Mouse (Mus musculus) hindbrain, embryonic 15.5 days (tissue): ENCODE measurements around the gene Six5. TPM values are rescaled to one million over a fixed set of nuclear protein-coding genes. Genes with fewer than 3 reads are reported as not detected.
"Not testable (repeated sequence)": the region's sequence is repeated elsewhere in the genome, so short reads cannot be mapped to it uniquely, and the experiment has no call there.

Experiments used
- ATAC-seq: fragments of 200-750 bp; cut with Nextera tagmentation; 2 replicates; pipeline ENCODE4 v1.8.0; 2017; ENCODE audit warnings: low read depth, moderate number of reproducible peaks, moderate TSS enrichment; ENCODE audit not compliant: low FRiP score
- H3K27ac ChIP-seq: fragments of 300-500 bp; sonication (generic); replicated peaks from 2 replicates; pipeline ENCODE4 v1.5.1; 2015; ENCODE audit warnings: mild to moderate bottlenecking, inconsistent platforms
- H3K27me3 ChIP-seq: fragments of 300-500 bp; sonication (generic); 2 replicates; pipeline ENCODE4 v1.6.1; 2015; ENCODE audit warnings: control low read depth, inconsistent platforms
- H3K36me3 ChIP-seq: fragments of 300-500 bp; sonication (generic); 2 replicates; pipeline ENCODE4 v1.6.1; 2015; ENCODE audit warnings: control low read depth, inconsistent platforms
- H3K4me1 ChIP-seq: fragments of 300-500 bp; sonication (generic); replicated peaks from 2 replicates; pipeline ENCODE4 v1.6.1; 2015; ENCODE audit warnings: control low read depth, inconsistent platforms
- H3K4me2 ChIP-seq: fragments of 300-500 bp; sonication (generic); 2 replicates; pipeline ENCODE4 v1.6.1; 2015; ENCODE audit warnings: moderate library complexity, mild to moderate bottlenecking, inconsistent platforms
- H3K4me3 ChIP-seq: fragments of 300-500 bp; sonication (generic); 2 replicates; pipeline ENCODE4 v1.5.1; 2015; ENCODE audit warnings: mild to moderate bottlenecking, inconsistent platforms
- H3K9ac ChIP-seq: fragments of 300-500 bp; sonication (generic); 2 replicates; pipeline ENCODE4 v1.6.1; 2015; ENCODE audit warnings: inconsistent platforms
- H3K9me3 ChIP-seq: fragments of 300-500 bp; sonication (generic); 2 replicates; pipeline ENCODE4 v1.6.1; 2016; ENCODE audit warnings: control low read depth, inconsistent platforms
- WGBS: fragments of 180-500 bp; shearing (Covaris S2); methylation state at CpG from one replicate; pipeline ENCODE4 v1.1.7; 2015; 5-methylcytosine and 5-hydroxymethylcytosine counted together
- polyA plus RNA-seq: library from polyadenylated mRNA; unstranded; fragments of >200 nt; fragmentation: Nextera tagmentation; extraction: Ambion mirVana; gene quantifications from 2 replicates; pipeline ENCODE4 v1.2.1, GENCODE M21; 2015

Gene Six5
- polyA plus RNA-seq, 1 experiment from 2014 or later = 2.6 TPM

DNA sequence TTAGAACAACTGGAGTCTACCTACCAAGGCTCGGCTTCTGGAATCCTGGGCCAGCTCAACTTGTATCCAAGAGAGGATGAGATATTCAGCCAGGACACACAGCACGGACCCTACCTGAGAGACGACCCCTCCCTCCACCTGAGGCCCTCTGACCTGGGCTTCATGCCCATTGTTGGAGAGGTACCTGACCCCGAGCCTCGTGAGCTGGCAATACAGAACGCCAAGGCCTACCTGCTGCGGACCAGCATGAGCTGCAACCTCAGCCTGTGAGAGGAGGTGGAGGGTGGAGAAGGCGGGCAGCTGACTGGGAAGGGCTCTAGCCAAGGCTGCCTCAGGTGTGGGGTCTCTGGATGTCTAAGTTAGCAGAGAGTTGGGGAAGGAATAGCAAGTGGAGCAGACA, 39.3 kb upstream of the Six5 start:
- H3K9me3 ChIP-seq = no peaks in the 10 kb centered on the region

DNA sequence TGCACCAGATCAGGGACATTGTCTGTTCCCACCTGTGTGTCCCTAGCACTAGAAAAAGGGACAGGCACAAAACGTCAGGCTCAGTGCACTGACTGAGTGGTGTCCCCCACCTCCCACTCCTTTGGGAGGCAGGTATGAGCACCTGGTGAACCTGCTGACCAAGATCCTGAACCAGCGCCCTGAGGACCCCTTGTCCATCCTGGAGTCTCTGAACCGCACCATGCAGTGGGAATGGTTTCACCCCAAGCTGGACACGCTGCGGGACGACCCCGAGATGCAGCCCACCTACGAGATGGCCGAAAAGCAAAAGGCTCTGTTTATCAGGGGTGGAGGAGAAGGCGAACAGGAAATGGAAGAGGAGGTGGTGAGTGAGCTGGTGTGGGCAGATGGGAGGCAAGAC, 37.0 kb upstream of the Six5 start:
- Histone ChIP-seq H3K4me2 (no peak overlapping the region), H3K9me3 (no peaks in the 10 kb centered on the region), H3K36me3 (no peaks in the 10 kb centered on the region), H3K4me1 (peaks cover 10% of the 10 kb centered on the region), H3K27me3 (no peaks in the 10 kb centered on the region), H3K27ac (no peak overlapping the region), H3K4me3 (no peak overlapping the region), H3K9ac (no peak overlapping the region)
- no peak for ATAC-seq
- WGBS = 92% methylated on average over 10 of the region's 10 CpGs

More for the DNA sequence above, 39.3 kb upstream of the Six5 start:
- H3K4me2 ChIP-seq = no peak overlapping the region
- H3K27ac ChIP-seq = no peak overlapping the region
- no peak overlapping the region for H3K4me3 ChIP-seq
- no peaks in the 10 kb centered on the region for H3K27me3 ChIP-seq
- H3K4me1 ChIP-seq = peaks cover 10% of the 10 kb centered on the region
- no peak for ATAC-seq
- peaks cover 17% of the 10 kb centered on the region for H3K36me3 ChIP-seq
- H3K9ac ChIP-seq = no peak overlapping the region
- WGBS = 93% methylated on average over 8 of the region's 8 CpGs

DNA sequence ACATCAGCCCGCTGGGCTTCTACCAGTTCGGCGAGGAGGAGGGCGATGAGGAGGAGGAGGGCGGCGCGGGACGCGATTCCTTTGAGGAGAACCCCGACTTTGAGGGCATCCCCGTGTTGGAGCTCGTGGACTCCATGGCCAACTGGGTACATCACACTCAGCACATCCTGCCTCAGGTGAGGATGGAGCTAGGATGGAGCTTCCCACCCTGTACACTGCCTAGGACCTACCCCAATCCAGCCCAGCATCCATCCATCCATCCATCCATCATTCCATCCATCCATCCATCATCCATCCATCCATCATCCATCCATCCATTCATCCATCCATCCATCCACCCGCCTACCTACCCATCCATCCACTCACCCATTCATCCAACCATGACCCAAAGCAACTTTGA, 28.5 kb upstream of the Six5 start:
- peaks cover 30% of the 10 kb centered on the region for H3K27me3 ChIP-seq
- H3K27ac ChIP-seq = no peak overlapping the region
- H3K4me2 ChIP-seq = peak overlapping the region; percentile 45
- no peak overlapping the region for H3K9ac ChIP-seq
- no peaks in the 10 kb centered on the region for H3K9me3 ChIP-seq
- H3K36me3 ChIP-seq = no peaks in the 10 kb centered on the region
- H3K4me3 ChIP-seq = peak overlapping the region; percentile 20
- no peak for ATAC-seq
- H3K4me1 ChIP-seq = no peaks in the 10 kb centered on the region
- 58% methylated on average over 13 of the region's 13 CpGs for WGBS

DNA sequence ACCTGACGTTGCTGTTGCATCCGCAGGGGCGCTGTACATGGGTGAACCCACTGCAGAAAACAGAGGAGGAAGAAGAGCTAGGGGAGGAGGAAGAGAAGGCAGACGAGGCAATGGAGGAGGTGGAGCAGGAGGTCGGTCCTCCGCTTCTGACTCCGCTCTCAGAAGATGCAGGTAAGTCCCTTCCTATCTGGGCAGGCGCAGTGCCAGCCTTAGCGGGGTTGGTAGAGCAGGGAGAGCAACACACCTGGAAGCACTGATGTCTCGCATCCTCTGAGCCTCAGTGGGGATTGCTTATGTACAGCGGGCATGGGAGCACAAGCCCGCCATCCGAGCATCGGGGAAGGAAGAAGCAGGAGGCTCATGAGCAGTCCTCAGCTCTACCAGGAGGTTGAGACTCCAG, 27.3 kb upstream of the Six5 start:
- Histone ChIP-seq H3K9ac (no peak overlapping the region), H3K27ac (no peak overlapping the region), H3K4me1 (no peaks in the 10 kb centered on the region), H3K36me3 (no peaks in the 10 kb centered on the region), H3K4me2 (no peak overlapping the region), H3K9me3 (no peaks in the 10 kb centered on the region), H3K27me3 (peaks cover 30% of the 10 kb centered on the region), H3K4me3 (no peak overlapping the region)
- no peak for ATAC-seq
- 41% methylated on average over 14 of the region's 14 CpGs for WGBS

DNA sequence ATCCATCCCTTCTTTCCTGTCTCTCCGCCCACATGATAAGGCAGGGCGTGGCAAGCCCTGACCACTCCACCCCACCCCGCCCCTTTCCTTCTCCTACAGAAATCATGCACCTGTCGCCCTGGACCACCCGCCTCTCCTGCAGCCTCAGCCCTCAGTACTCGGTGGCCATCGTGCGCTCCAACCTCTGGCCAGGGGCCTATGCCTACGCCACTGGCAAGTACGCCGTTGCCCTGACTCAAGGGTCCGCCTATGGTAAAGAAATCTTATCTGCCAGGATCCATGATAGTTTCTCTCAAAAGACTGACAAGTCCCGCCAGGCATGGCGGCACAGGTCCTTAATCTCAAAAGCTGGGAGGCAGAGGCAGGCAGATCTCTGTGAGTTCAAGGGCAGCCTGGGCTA, 26.5 kb upstream of the Six5 start:
- no peak for ATAC-seq
- H3K36me3 ChIP-seq = no peaks in the 10 kb centered on the region
- H3K9ac ChIP-seq = no peak overlapping the region
- H3K4me2 ChIP-seq = no peak overlapping the region
- H3K9me3 ChIP-seq = no peaks in the 10 kb centered on the region
- H3K27ac ChIP-seq = no peak overlapping the region
- WGBS = 62% methylated on average over 14 of the region's 14 CpGs
- no peaks in the 10 kb centered on the region for H3K4me1 ChIP-seq
- H3K27me3 ChIP-seq = peaks cover 30% of the 10 kb centered on the region
- no peak overlapping the region for H3K4me3 ChIP-seq

DNA sequence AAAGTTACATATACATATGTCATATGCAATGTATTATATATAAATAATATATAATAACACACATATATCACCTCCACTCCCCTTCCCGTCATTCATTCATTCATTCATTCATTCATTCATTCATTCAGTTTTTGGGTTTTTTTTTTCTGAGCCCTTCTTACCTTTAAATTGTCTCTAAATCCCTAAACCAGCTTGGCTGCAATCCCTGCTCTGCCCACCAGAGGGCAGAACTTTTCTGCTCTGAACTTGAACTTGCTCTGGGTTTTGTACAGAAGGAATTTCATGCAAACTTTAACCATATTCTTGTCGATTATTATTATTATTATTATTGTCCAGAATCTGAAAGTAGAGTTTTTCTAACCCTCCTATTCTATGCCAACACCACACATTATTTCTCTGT, 25.7 kb upstream of the Six5 start:
- 9% methylated on average over 2 of the region's 2 CpGs for WGBS
- Histone ChIP-seq H3K9ac (no peak overlapping the region), H3K4me3 (no peak overlapping the region), H3K4me2 (no peak overlapping the region), H3K27ac (no peak overlapping the region), H3K36me3 (no peaks in the 10 kb centered on the region), H3K27me3 (peaks cover 30% of the 10 kb centered on the region), H3K4me1 (no peaks in the 10 kb centered on the region), H3K9me3 (no peaks in the 10 kb centered on the region)
- no peak for ATAC-seq

DNA sequence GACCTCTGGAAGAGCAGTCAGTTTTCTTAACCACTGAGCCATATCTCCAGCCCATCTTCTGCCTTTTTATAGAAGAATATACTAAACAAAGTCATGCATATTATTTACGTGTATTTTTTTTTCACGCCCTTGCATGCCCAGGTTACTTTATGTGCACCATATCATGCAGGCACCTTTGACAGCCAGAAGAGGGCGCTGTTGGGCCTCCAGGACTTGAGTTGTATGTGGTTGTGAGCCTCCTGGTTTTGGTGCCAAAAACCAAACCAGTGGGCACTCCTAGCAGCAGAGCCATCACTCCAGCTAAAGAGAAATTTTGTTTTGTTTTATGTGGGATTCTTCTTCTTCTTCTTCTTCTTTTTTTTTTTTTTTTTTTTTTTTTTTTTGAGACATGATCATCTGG, 24.9 kb upstream of the Six5 start:
- no peak overlapping the region for H3K27ac ChIP-seq
- no peaks in the 10 kb centered on the region for H3K36me3 ChIP-seq
- WGBS = 49% methylated on average over 3 of the region's 3 CpGs
- H3K4me2 ChIP-seq = no peak overlapping the region
- no peak for ATAC-seq
- peaks cover 26% of the 10 kb centered on the region for H3K27me3 ChIP-seq
- no peaks in the 10 kb centered on the region for H3K4me1 ChIP-seq
- no peak overlapping the region for H3K9ac ChIP-seq
- H3K4me3 ChIP-seq = no peak overlapping the region
- no peaks in the 10 kb centered on the region for H3K9me3 ChIP-seq

DNA sequence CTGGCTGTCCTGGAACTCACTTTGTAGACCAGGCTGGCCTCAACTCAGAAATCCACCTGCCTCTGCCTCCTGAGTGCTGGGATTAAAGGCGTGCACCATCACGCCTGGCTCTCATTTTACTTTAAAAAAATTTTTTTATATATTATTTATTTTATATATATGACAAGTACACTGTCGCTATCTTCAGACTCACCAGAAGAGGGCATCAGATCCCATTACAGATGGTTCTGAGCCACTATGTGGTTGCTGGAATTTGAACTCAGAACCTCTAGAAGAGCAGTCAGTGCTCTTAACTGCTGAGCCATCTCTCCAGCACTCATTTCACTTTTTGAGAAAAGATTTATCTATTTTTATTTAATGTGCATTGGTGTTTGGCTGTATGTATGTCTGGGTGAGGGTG, 23.4 kb upstream of the Six5 start:
- H3K27ac ChIP-seq, H3K4me2 ChIP-seq, H3K4me3 ChIP-seq, H3K4me1 ChIP-seq, H3K36me3 ChIP-seq, ATAC-seq, H3K9ac ChIP-seq, H3K9me3 ChIP-seq: not testable (repeated sequence)
- peaks cover 12% of the 10 kb centered on the region for H3K27me3 ChIP-seq
- 55% methylated on average over 3 of the region's 3 CpGs for WGBS

DNA sequence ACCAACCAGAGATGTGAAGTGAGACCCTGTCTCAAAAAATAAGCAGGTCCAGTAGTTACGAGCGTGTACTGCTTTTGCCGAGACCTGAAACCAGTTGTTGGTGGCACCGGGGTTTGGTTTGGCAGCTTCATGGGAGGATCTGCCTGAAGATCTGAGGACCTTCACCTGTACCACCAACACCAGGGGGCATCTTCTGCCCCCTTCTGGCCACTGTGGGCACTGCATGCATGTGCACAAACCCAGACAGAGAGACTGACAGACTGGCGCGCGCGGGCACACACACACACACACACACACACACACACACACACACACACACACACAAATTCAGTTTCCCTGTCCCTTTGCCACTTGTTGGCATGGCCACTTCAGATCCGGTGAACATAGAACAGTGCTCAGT, 20.9 kb upstream of the Six5 start:
- Histone ChIP-seq H3K9ac (no peak overlapping the region), H3K27ac (no peak overlapping the region), H3K4me2 (no peak overlapping the region), H3K9me3 (no peaks in the 10 kb centered on the region), H3K27me3 (no peaks in the 10 kb centered on the region), H3K4me1 (peaks cover 22% of the 10 kb centered on the region), H3K36me3 (peaks cover 6% of the 10 kb centered on the region), H3K4me3 (no peak overlapping the region)
- WGBS = 78% methylated on average over 9 of the region's 9 CpGs
- no peak for ATAC-seq

DNA sequence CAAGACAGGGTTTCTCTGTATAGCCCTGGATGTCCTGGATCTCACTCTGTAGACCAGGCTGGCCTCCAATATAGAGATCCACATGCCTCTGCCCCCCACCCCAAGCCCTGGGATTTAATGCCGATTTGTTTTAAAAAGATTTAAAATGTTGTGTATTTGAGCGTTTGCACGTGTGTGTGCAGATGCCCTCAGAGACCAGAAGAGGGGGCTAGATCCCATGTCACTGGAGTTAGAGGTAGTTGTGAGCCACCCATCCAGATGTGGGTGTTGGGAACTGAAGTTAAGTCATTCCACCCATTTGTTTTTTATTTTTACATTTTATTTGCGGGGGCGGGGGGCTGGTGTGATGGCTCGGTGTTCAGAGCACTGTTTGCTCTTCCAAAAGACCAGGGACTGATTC, 19.9 kb upstream of the Six5 start:
- no peak for ATAC-seq
- Histone ChIP-seq H3K9ac (no peak overlapping the region), H3K27me3 (no peaks in the 10 kb centered on the region), H3K4me3 (no peak overlapping the region), H3K36me3 (peaks cover 13% of the 10 kb centered on the region), H3K4me1 (peaks cover 22% of the 10 kb centered on the region), H3K4me2 (no peak overlapping the region), H3K27ac (no peak overlapping the region), H3K9me3 (no peaks in the 10 kb centered on the region)
- 96% methylated on average over 6 of the region's 6 CpGs for WGBS

DNA sequence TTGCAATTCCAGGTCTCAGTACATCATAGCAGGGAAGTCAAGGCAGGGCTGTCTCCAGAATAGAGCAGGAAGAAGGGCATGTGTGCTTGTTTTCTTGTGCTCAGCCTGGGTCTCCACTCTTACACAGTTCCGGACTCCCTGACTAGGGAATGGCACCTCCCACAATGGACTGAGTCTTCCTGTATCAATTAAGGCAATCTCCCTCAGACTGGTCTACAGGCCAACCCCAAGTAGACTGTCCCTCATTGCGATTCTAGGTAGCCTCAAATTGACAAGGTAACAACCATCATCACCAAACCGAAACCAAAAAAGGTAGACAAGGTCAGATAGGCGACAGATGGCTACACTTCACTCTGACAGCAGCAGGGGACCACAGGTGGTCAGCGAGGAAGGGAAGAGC, 19.2 kb upstream of the Six5 start:
- peak overlapping the region; percentile 58 for H3K4me2 ChIP-seq
- H3K27ac ChIP-seq = peak overlapping the region; percentile 61
- ATAC-seq = 0 out of 2 replicates have a peak, but pooled peaks have one; percentile 6
- H3K4me3 ChIP-seq = peak overlapping the region; percentile 84
- H3K4me1 ChIP-seq = peaks cover 22% of the 10 kb centered on the region
- H3K27me3 ChIP-seq = no peaks in the 10 kb centered on the region
- 0 out of 2 replicates have a peak overlapping the region, but pooled peaks have one; percentile 21 for H3K9ac ChIP-seq
- WGBS = 63% methylated on average over 5 of the region's 5 CpGs
- peaks cover 18% of the 10 kb centered on the region for H3K36me3 ChIP-seq
- no peaks in the 10 kb centered on the region for H3K9me3 ChIP-seq

DNA sequence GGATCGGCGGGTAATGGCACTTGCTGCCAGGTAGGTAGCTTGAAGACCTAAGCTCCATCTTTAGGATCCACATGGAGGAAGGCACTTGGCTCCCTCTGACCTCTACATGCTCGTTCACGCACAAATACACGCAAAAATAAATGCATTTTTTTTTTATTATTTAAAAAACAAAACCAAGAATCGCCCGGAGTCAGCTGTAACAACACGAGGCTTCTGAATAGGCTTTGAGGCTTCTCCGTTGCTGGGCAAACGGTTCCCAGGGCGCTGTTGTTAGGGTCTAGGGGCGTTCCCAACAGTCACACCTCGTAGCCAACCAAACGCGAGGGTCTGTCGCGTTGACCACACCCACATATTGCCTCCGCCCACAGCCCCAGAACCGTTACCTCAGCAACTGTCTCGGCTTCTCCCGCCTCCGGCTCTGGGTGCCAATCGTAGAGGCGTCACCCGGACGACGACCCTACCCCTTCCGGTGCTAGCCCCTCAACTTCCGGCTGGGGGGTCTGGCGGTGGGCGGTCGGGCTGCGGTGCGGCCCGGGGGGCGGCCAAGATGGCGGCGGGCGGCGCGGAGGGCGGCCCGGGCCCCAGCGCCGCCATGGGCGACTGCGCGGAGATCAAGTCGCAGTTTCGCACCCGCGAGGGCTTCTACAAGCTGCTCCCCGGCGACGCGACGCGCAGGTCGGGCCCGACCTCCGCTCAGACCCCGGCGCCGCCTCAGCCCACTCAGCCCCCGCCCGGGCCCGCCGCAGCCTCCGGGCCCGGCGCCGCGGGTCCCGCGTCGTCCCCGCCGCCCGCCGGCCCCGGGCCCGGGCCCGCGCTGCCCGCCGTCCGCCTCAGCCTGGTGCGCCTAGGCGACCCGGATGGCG, 18.4 kb upstream of the Six5 start, which contains the start of gene Dmwd:
Gene Dmwd (plus strand): TSS at position 505 of the 863 bp plus-strand sequence.
- Histone ChIP-seq H3K4me2 (peak within 1 kb of the TSS; percentile 82), H3K9me3 (no peaks in the 10 kb centered on the region), H3K27me3 (no peaks in the 10 kb centered on the region), H3K9ac (peak within 1 kb of the TSS; percentile 99), H3K36me3 (peaks cover 25% of the 10 kb centered on the region), H3K4me3 (peak within 1 kb of the TSS; percentile 84), H3K4me1 (peaks cover 22% of the 10 kb centered on the region), H3K27ac (peak within 1 kb of the TSS; percentile 75)
- under 1% methylated on average over 73 of the region's 91 CpGs for WGBS
- ATAC-seq = peak; percentile 99
